Mouse (Mus musculus): ENCODE measurements around the gene Sorbs1. TPM values are rescaled to one million over a fixed set of nuclear protein-coding genes. Genes with fewer than 3 reads are reported as not detected.
A peak's percentile ranks its signal among the peaks of the same experiment; 100 is the strongest.

The Sorbs1 gene
- total RNA-seq, 2 experiments from 2014 or later = 57.9 to 70.9 TPM

DNA sequence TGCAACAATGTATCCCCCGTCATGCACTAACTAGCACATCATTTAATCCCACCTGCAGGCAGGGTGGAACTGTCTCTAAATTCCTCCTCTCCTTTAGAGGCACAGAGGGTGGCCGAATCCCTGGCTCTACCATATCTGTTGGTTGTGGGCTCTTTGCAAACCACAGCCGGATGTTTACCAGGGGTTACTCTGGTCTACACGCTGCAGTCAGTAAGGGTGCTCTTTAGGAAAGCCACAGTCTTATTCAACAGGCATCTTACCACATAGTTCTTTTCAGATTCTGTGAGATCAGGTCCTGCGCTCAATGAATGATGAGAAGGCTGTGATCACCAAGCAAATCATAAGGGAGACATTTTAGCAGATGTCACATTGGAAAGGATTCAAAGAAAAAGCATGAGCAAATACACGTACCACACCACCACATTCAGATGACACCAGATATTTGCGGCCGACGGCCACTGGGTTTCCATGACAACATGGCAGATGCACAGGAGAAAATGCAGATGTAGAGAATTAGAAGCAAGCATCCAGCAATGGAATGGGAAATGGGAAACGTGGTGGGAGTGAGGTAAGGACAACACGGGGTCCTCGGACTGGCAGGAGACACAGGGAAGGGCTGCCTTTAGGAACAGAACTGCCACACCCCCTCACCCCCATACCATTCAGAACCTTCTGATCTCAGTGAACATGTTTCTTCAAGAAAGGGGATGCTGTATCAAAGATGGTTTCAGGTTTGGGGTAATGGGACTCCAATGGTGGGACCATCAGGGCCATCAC lies 213.4 kb downstream of the Sorbs1 start:
- DNase-seq = no peak

DNA sequence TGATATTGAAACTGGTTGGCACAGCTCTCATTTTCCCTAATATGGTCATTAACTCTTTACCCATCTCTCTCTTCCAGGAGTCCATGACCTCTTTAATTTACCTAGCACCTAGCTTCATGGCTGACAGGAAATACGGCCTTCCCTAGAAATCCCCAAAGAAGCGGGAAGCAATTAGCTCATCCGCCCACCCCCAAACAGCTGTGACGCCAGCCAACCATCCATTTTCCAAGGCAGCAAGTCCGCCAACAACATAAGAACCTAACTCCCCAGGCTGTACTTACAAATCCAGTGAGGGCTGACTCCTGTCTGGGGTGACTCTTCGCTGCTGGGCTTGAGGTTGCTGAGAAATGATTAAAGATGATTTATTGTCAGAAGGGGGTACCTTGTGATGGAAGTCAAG lies 214.4 kb downstream of the Sorbs1 start:
- no peak for DNase-seq

DNA sequence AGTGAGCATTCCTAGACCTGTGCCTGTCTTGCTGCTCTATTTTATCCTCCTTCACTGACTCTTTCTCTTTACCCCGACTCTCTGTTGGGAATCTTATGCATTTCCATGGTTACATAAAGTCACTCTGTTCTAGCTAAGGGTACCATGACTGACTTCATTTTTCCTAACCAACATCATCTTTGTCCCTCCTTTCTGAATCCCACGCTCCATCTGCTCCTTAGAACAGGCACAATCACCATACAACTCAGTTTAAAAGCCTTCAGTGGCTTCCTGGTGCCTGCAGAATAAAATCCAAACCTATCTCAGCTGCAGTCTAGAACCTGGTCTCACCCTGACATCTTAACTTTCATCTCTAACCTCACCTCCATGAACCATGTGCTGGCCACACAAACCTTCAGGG lies 215.0 kb downstream of the Sorbs1 start:
- DNase-seq = no peak

GRCm38 (mm10) chr19:40297798-40298144 lies 215.8 kb downstream of the Sorbs1 start:
- DNase-seq = no peak

DNA sequence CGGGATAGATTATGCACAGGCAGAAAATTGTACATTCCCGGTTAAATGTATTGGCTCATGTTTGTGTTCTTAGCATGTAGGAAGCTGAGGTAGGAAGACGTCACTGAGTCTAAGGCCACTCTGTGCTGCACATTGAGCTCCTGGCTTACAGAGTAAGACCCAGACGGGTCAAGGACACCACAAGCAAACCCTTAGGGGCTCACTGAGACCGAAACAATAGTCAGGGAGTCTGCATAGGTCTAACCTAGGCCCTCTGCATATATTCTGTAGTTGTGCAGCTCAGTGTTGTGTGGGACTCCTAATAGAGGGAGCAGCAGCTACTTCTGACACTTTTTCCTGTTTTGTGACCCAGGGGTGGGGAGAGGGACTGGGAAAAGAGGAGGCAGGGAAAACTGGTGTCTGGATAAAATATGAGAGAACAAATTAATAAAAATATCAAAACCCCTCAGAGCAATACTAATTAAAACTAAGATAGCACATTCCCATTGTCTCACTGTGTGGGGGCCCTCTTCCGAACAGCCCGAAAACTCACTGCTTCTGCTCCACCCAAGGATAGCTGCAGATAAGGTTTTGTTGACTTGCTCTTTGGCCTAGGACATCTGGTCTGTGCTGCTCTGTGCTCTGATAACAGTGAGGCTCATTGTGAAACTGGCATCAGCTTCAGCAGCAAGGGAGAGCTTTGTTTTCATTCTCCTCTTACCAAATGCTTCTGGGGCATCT lies 216.3 kb downstream of the Sorbs1 start:
- DNase-seq = no peak

- no peak for DNase-seq
These were observed 219.3 kb downstream of the Sorbs1 start for GRCm38 (mm10) chr19:40294231-40294630.

GRCm38 (mm10) chr19:40293791-40294190 lies 219.8 kb downstream of the Sorbs1 start:
- no peak for DNase-seq

DNA sequence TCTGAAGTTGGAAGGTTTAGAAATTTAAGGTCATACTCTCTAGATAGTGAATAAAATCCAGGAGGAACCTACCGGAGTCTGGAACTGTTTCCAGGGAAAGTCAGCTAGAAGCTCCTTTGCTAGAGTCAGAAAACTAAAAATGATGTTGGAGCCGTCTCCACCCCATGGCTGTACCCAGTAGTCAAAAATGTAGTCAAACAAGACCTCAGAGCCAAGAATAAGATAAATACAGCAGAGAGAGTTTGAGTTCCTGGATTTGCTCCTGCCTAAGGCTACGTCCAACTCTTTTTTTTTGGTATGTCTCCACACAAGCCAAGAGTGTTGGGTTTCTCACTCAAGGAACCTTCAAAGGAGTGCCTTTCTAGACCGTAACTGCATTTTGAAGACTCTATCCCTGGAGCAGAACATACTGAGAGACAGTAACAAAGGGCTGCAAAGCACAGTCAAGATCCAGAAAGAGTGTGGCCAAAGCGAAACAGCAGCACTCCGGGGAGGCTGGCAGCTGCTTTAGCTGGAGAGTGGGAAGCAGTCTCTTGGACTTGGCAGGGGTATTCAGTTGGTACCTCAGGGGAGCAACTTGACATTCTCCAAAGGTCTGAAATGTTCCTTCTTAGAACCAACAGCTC lies 223.4 kb downstream of the Sorbs1 start:
- DNase-seq = no peak

DNA sequence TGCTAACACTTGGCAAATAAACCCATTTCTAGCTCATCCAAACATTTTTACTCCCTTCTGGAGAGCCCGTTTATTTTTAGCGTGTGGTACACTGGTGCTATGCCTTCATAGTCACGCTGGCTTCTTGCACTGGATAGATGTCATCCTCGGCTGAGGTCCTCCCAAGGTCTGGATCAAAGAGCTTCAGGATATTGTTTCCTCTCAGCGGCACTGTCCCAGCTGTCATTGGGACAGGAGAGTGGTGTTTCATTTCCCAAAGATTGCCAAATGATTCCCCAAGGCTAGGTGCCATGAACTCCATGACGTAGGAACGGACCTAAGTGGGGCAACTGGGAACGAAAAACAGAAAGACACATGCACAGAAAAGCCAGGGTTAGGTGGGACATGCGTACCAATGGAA lies 225.2 kb downstream of the Sorbs1 start:
- DNase-seq = no peak

GRCm38 (mm10) chr19:40284704-40285103 lies 228.9 kb downstream of the Sorbs1 start:
- DNase-seq = no peak

DNA sequence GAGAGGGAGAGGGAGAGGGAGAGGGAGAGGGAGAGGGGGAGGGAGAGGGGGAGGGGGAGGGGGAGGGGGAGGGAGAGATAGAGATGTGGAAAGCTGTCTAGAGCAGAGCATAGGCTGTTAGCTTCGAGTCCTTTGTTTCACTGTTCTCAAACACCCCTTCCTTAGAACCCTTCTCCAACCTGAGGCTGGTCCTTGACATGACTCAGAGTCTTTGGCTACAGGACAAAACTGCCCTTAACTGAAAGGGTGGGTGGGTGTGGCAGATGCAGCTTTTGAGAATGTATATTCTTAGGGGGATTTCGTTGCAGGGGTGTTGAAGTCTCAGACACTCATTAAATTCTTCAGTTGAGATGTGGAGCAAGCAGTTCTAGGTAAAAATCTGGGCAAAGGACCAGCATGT lies 230.2 kb downstream of the Sorbs1 start:
- DNase-seq = no peak

- DNase-seq = no peak
These were observed 235.1 kb downstream of the Sorbs1 start for GRCm38 (mm10) chr19:40278372-40279023.

DNA sequence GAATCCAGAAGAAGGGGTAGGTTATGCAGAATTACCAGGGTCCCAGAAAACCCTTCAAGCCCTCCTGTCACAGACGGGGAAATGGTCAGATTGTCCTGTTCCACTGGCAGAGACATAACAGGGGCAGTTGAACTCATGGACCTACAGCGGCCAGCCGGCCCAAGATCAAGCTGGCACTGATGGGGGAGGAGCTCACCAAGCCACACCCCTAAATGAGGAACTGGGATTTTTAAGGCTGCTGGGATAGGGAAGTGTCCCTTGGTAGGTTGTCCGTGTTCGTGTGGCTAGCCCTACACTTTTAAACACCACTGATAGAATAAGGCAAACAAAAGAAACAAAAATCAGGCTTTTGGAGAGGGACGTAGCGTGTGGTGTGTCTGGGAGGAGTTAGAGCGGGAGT lies 236.1 kb downstream of the Sorbs1 start:
- DNase-seq = no peak

DNA sequence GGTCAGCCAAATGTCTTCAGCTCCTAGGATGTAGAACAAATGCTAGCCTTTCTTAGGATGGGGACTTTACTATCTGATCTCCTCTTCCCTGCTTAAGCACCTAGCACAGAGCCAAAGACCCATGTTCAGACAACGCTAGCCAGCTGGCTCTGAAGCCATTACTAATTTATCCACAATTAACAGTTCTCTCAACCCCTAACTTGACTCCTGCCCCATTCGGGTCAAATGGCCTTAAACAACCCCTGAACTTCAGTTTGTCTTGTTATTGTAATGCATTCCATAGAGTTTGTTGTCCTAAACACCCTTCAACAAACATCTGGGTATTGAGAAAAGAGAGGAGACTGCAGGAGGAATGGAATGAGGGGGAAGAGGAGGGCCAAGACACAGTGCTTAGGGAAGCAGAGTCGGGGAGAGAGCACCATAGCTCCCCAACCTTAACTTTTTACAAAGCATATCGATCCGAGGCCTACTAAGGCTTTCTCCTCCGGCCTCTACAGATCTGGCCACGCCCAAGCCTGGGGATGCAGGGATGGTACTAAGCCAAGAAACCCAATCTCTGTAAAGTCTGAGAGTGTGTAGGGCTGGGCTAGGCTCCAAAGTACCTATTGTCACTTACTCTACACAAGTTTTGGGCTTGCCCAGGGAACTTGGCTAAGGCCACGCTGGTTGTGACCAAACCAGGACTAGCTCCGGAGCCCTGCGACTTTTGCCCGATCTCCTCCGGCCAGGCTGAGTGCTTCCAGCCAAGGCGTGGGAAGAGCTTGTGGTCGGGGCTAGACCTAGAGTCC lies 238.0 kb downstream of the Sorbs1 start:
- DNase-seq = no peak

GRCm38 (mm10) chr19:40272674-40273073 lies 240.9 kb downstream of the Sorbs1 start:
- DNase-seq = no peak

GRCm38 (mm10) chr19:40271308-40271892 lies 242.2 kb downstream of the Sorbs1 start, which contains the start of gene Pdlim1:
Pdlim1 (minus strand) TSS chr19:40271842.
- DNase-seq = peak; percentile 79

- peak; percentile 52 for DNase-seq
These were observed 242.9 kb downstream of the Sorbs1 start for GRCm38 (mm10) chr19:40270351-40271307.

DNA sequence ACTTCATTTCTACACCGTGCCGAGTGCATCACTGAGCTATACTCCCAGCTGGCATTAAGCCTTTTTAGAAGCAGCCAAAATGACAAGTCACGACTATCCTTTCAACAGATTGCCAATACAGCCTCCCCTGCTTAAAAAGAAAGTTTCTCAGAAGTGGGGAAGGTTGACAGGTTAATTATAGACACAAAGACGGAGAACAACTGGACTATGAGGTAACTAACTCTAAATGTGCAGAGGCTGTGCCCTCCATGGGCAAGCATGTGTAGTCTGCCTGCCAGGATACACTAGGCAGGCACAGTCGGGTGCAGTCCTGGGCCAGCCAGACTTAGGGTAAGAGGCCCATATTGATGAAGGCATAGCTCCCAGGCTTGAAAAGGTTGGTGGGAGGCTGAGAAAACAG lies 244.1 kb downstream of the Sorbs1 start:
- DNase-seq = no peak

DNA sequence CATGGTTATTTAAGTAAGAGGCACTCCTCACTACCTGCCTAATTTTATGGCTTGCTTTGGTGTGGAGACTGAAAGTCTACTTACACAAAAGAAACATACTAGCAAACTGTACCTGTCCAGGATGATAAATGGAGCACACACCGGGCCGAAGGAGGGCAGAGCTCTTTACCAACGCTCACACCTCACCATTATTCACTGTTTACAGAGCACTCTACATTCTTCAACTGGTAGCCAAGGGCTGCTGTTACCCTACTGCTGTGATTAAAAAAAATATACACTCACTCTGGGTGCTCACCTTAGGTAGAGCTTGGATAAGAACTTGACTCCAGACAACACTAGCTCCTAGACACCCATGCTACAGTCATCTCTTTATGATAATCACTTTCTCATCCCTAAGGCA lies 245.1 kb downstream of the Sorbs1 start:
- DNase-seq = no peak

DNA sequence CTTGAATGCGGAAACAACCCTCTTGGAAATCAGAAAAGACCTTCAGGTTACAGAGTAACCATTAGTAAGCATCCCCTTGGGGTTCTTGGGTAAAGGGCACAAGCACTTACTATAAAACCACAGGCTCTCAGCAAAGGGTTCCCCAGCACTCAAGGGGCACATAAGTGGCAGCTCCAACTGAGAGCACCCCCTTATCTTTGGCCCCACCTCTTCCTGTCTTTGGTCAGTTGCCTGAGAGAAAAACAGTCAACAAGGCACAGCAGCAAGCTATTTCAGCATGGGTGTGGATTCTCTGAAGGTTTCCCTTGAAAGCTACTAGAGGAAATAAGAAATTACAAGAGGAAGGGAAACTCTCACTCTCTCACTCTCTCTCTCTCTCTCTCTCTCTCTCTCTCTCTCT lies 246.2 kb downstream of the Sorbs1 start:
- DNase-seq = no peak

All from gastrocnemius, postnatal 10 days (tissue).